Mouse (Mus musculus): ENCODE measurements around the gene Kif24.

DNA sequence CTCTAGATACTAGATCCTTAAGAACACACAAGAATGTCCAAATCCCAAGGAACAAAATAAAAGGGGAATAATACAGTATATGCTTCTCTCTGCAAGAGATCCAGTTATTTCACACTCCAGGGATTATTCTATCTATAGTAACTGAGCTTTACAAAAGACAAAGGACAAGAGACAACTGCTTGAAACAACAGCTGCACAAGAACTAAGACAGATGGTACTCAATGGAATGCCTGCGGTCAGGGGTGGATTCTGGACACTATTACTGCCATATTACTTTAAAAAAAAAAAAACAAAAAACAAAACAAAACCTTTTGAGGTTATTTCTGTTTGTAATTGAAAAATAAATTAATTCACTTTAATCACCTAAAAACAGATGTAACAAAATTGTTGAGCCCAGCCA is 4.0 kb downstream of the Kif24 start:
- no peak for TF ChIP-seq CTCF (IDR thresholded peaks at IDR 0.05; ENCODE audit: extremely low read depth, insufficient read depth, insufficient read length, insufficient replicate concordance)
- no peak for TF ChIP-seq POLR2A (IDR thresholded peaks at IDR 0.05; ENCODE audit: low read depth, low read length)

All from spleen, adult 2 months (tissue).